Mouse (Mus musculus) small intestine, adult 2 months (tissue): ENCODE measurements around the gene Cenpx. TPM values are rescaled to one million over a fixed set of nuclear protein-coding genes. Genes with fewer than 3 reads are reported as not detected.
A peak's percentile ranks its signal among the peaks of the same experiment; 100 is the strongest.

ENCODE experiments used
- H3K27ac ChIP-seq: fragments of 200-500 bp; 2 replicates; pipeline ENCODE4 v1.5.1; 2012; ENCODE audit warnings: low read depth, low read length, control low read depth, inconsistent platforms; ENCODE audit not compliant: insufficient read depth
- H3K27me3 ChIP-seq: fragments of 200-500 bp; 2 replicates; pipeline ENCODE4 v1.6.1; 2012; ENCODE audit warnings: mild to moderate bottlenecking, moderate library complexity, low read length, inconsistent platforms; ENCODE audit not compliant: control insufficient read depth, insufficient read depth
- H3K36me3 ChIP-seq: fragments of 200-500 bp; 2 replicates; pipeline ENCODE4 v1.6.1; 2012; ENCODE audit warnings: mild to moderate bottlenecking, low read length, control low read depth, inconsistent platforms; ENCODE audit not compliant: control insufficient read depth, insufficient read depth
- H3K4me1 ChIP-seq: fragments of 200-500 bp; 2 replicates; pipeline ENCODE4 v1.6.1; 2012; ENCODE audit warnings: low read length, inconsistent platforms, mixed read lengths; ENCODE audit not compliant: control insufficient read depth, insufficient read depth, insufficient read length
- H3K4me3 ChIP-seq: fragments of 200-500 bp; 2 replicates; pipeline ENCODE4 v1.5.1; 2012; ENCODE audit warnings: low read depth, mild to moderate bottlenecking, control low read depth, inconsistent platforms, low read length, moderate library complexity
- CTCF ChIP-seq: fragments of 200-500 bp; IDR thresholded peaks from 2 replicates; pipeline ENCODE4 v1.5.1; 2012; ENCODE audit warnings: low read depth, mild to moderate bottlenecking, control low read depth, inconsistent platforms, low read length, moderate library complexity, mixed read lengths; ENCODE audit not compliant: insufficient replicate concordance, insufficient read length; ENCODE audit errors: extremely low read depth
- POLR2A ChIP-seq: fragments of 200-500 bp; IDR thresholded peaks from 2 replicates; pipeline ENCODE4 v1.6.1; 2012; ENCODE audit warnings: low read depth, mild to moderate bottlenecking, control low read depth, inconsistent platforms, low read length, moderate library complexity
- WGBS: fragments of 180-500 bp; shearing (Covaris S2); methylation state at CpG from one replicate; pipeline ENCODE4 v1.1.7; 2018; 5-methylcytosine and 5-hydroxymethylcytosine counted together
- polyA plus RNA-seq: library from polyadenylated mRNA; depleted of rRNA; stranded (reverse); fragments of >200 nt; gene quantifications from 2 replicates; pipeline ENCODE4 v1.2.3, GENCODE M21; 2012

Gene Cenpx
- polyA plus RNA-seq, 1 experiment: 46.2 TPM

- TF ChIP-seq POLR2A (no peak), CTCF (no peak)
- Histone ChIP-seq H3K27me3 (no peaks in the 10 kb centered on the region), H3K4me3 (no peak overlapping the region), H3K4me1 (peaks cover 16% of the 10 kb centered on the region), H3K27ac (no peak overlapping the region), H3K36me3 (peaks cover 11% of the 10 kb centered on the region)
- WGBS: 97% methylated on average over 7 of the region's 7 CpGs
Measured at GRCm38 (mm10) chr11:120723509-120723908, 10.0 kb upstream of the Cenpx start.

- TF ChIP-seq CTCF: no peak
- TF ChIP-seq POLR2A: no peak
- Histone ChIP-seq H3K27ac (no peak overlapping the region), H3K36me3 (peaks cover 11% of the 10 kb centered on the region), H3K4me3 (no peak overlapping the region), H3K4me1 (peaks cover 16% of the 10 kb centered on the region), H3K27me3 (no peaks in the 10 kb centered on the region)
- 86% methylated on average over 11 of the region's 11 CpGs for WGBS
Measured at GRCm38 (mm10) chr11:120722761-120723382, 9.3 kb upstream of the Cenpx start.

GRCm38 (mm10) chr11:120722067-120722630, 8.6 kb upstream of the Cenpx start:
- WGBS: 21% methylated on average over 21 of the region's 21 CpGs
- Histone ChIP-seq H3K27me3 (no peaks in the 10 kb centered on the region), H3K4me1 (peaks cover 16% of the 10 kb centered on the region), H3K4me3 (peak overlapping the region; percentile 62), H3K27ac (no peak overlapping the region), H3K36me3 (peaks cover 12% of the 10 kb centered on the region)
- TF ChIP-seq POLR2A (no peak), CTCF (no peak)

GRCm38 (mm10) chr11:120721124-120722066, 7.9 kb upstream of the Cenpx start, which contains the start of gene Rac3:
Gene Rac3 (plus strand): TSS chr11:120721470.
- H3K27me3 ChIP-seq: no peaks in the 10 kb centered on the region
- no peak within 1 kb of the TSS for H3K27ac ChIP-seq
- no peak for TF ChIP-seq CTCF
- no peak for TF ChIP-seq POLR2A
- peaks cover 15% of the 10 kb centered on the region for H3K36me3 ChIP-seq
- peaks cover 13% of the 10 kb centered on the region for H3K4me1 ChIP-seq
- peak within 1 kb of the TSS; percentile 62 for H3K4me3 ChIP-seq
- WGBS: 2% methylated on average over 90 of the region's 90 CpGs

GRCm38 (mm10) chr11:120720450-120720849, 6.9 kb upstream of the Cenpx start:
- Histone ChIP-seq H3K4me1 (peaks cover 11% of the 10 kb centered on the region), H3K4me3 (peak overlapping the region; percentile 62), H3K27me3 (no peaks in the 10 kb centered on the region), H3K27ac (no peak overlapping the region), H3K36me3 (peaks cover 13% of the 10 kb centered on the region)
- WGBS: 9% methylated on average over 17 of the region's 17 CpGs
- TF ChIP-seq POLR2A (no peak), CTCF (peak; percentile 94)

- peaks cover 12% of the 10 kb centered on the region for H3K36me3 ChIP-seq
- TF ChIP-seq POLR2A (no peak), CTCF (no peak)
- WGBS: 93% methylated on average over 13 of the region's 13 CpGs
- H3K27me3 ChIP-seq: no peaks in the 10 kb centered on the region
- H3K4me3 ChIP-seq: no peak overlapping the region
- H3K4me1 ChIP-seq: peaks cover 11% of the 10 kb centered on the region
- no peak overlapping the region for H3K27ac ChIP-seq
Measured at GRCm38 (mm10) chr11:120719841-120720376, 6.4 kb upstream of the Cenpx start.
